Mouse (Mus musculus) kidney, embryonic 15.5 days (tissue): ENCODE data around the gene Znrf3. TPM values are rescaled to one million over a fixed set of nuclear protein-coding genes. Genes with fewer than 3 reads are reported as not detected.

Experiments used
- ATAC-seq: fragments of 200-750 bp; cut with Nextera tagmentation; replicated peaks from 2 replicates; pipeline ENCODE4 v1.8.0; 2017; ENCODE audit warnings: moderate TSS enrichment; ENCODE audit not compliant: low FRiP score
- H3K27ac ChIP-seq: fragments of 300-500 bp; sonication (generic); 2 replicates; pipeline ENCODE4 v1.5.1; 2015; ENCODE audit warnings: mild to moderate bottlenecking, inconsistent platforms
- H3K27me3 ChIP-seq: fragments of 300-500 bp; sonication (generic); 2 replicates; pipeline ENCODE4 v1.6.1; 2015; ENCODE audit warnings: inconsistent platforms
- H3K36me3 ChIP-seq: fragments of 300-500 bp; sonication (generic); 2 replicates; pipeline ENCODE4 v1.6.1; 2015; ENCODE audit warnings: inconsistent platforms
- H3K4me1 ChIP-seq: fragments of 300-500 bp; sonication (generic); 2 replicates; pipeline ENCODE4 v1.6.1; 2015; ENCODE audit warnings: inconsistent platforms
- H3K4me2 ChIP-seq: fragments of 300-500 bp; sonication (generic); 2 replicates; pipeline ENCODE4 v1.6.1; 2015; ENCODE audit warnings: moderate library complexity, mild to moderate bottlenecking, inconsistent platforms
- H3K4me3 ChIP-seq: fragments of 300-500 bp; sonication (generic); replicated peaks from 2 replicates; pipeline ENCODE4 v1.5.1; 2015; ENCODE audit warnings: mild to moderate bottlenecking, inconsistent platforms
- H3K9ac ChIP-seq: fragments of 300-500 bp; sonication (generic); 2 replicates; pipeline ENCODE4 v1.6.1; 2015; ENCODE audit warnings: mild to moderate bottlenecking, inconsistent platforms
- H3K9me3 ChIP-seq: fragments of 300-500 bp; sonication (generic); replicated peaks from 2 replicates; pipeline ENCODE4 v1.6.1; 2016; ENCODE audit warnings: inconsistent platforms
- WGBS: fragments of 180-500 bp; shearing (Covaris S2); methylation state at CpG from one replicate; pipeline ENCODE4 v1.1.7; 2015; ENCODE audit warnings: mixed read lengths; 5-methylcytosine and 5-hydroxymethylcytosine counted together
- polyA plus RNA-seq: library from polyadenylated mRNA; unstranded; fragments of >200 nt; fragmentation: Nextera tagmentation; extraction: Ambion mirVana; gene quantifications from 2 replicates; pipeline ENCODE4 v1.2.1, GENCODE M21; 2015

Gene Znrf3
- polyA plus RNA-seq, 1 experiment from 2014 or later: 17.5 TPM

DNA sequence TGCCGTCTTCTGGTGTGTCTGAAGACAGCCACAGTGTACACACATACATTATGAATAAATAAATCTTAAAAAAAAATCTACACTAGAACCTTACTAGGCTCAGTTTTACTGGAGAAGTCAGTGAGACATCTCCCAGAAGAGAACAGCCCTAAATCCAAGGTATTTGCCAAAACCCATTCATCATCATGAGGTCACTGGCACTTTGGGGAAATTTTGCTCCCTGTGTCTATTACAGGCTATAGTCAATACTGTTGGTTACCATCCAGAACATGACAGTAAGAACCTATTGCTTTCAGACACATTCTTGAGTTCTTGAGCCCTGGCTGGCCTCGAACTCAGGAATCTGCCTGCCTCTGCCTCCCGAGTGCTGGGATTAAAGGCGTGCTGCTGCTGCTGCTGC lies 113.8 kb downstream of the Znrf3 start:
- Histone ChIP-seq H3K9ac (no peak overlapping the region), H3K4me2 (no peak overlapping the region), H3K4me1 (peaks cover 8% of the 10 kb centered on the region; the same call in 1 of the 2 replicates), H3K27ac (no peak overlapping the region), H3K27me3 (no peaks in the 10 kb centered on the region), H3K9me3 (no peaks in the 10 kb centered on the region), H3K36me3 (peaks cover 17% of the 10 kb centered on the region), H3K4me3 (no peak overlapping the region)
- ATAC-seq: no peak
- WGBS: 95% methylated on average over 4 of the region's 4 CpGs

DNA sequence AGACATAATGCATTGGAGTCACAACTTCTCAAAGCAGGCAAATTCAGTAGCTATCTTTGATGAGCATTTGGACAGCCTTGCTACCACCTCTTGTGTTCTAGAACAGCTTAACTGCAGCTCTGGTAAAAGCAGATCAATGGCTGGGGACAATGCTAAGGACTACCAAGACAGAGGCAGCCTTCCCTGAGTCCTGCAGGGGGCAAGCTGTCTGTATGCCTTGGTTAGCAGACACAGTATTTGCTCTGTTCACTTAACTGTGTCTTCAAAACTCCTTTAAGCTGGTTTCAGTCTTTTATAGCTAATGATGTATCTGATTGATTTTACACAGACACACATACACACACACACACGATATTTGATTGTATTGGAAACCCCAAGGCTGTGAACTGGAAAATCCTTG lies 117.0 kb downstream of the Znrf3 start:
- no peaks in the 10 kb centered on the region for H3K9me3 ChIP-seq
- H3K4me3 ChIP-seq: no peak overlapping the region
- no peak overlapping the region for H3K27ac ChIP-seq
- H3K36me3 ChIP-seq: peaks cover 12% of the 10 kb centered on the region
- no peak for ATAC-seq
- WGBS: 87% methylated on average over 1 of the region's 1 CpGs
- H3K4me2 ChIP-seq: no peak overlapping the region
- no peak overlapping the region for H3K9ac ChIP-seq
- no peaks in the 10 kb centered on the region for H3K27me3 ChIP-seq
- H3K4me1 ChIP-seq: no peaks in the 10 kb centered on the region

GRCm38 (mm10) chr11:5326252-5326651 lies 118.4 kb downstream of the Znrf3 start:
- no peak for ATAC-seq
- H3K4me3 ChIP-seq: no peak overlapping the region
- H3K27me3 ChIP-seq: no peaks in the 10 kb centered on the region
- whole genome bisulfite sequencing: 93% methylated on average over 3 of the region's 3 CpGs
- no peak overlapping the region for H3K27ac ChIP-seq
- no peaks in the 10 kb centered on the region for H3K9me3 ChIP-seq
- peaks cover 9% of the 10 kb centered on the region for H3K36me3 ChIP-seq
- H3K4me1 ChIP-seq: no peaks in the 10 kb centered on the region
- H3K4me2 ChIP-seq: no peak overlapping the region
- H3K9ac ChIP-seq: no peak overlapping the region

- Histone ChIP-seq H3K4me2 (no peak overlapping the region), H3K4me3 (no peak overlapping the region), H3K9ac (no peak overlapping the region), H3K9me3 (no peaks in the 10 kb centered on the region), H3K4me1 (no peaks in the 10 kb centered on the region), H3K27ac (no peak overlapping the region), H3K36me3 (peaks cover 6% of the 10 kb centered on the region; the same call in 1 of the 2 replicates), H3K27me3 (no peaks in the 10 kb centered on the region)
- no peak for ATAC-seq
- WGBS: 93% methylated on average over 6 of the region's 6 CpGs
These were observed 119.4 kb downstream of the Znrf3 start for GRCm38 (mm10) chr11:5325217-5325616.

GRCm38 (mm10) chr11:5324296-5324695 lies 120.4 kb downstream of the Znrf3 start:
- H3K9me3 ChIP-seq: no peaks in the 10 kb centered on the region
- WGBS: 44% methylated on average over 2 of the region's 2 CpGs
- H3K4me3 ChIP-seq: no peak overlapping the region
- no peak for ATAC-seq
- no peaks in the 10 kb centered on the region for H3K27me3 ChIP-seq
- no peak overlapping the region for H3K27ac ChIP-seq
- H3K36me3 ChIP-seq: no peaks in the 10 kb centered on the region
- H3K9ac ChIP-seq: no peak overlapping the region
- no peak overlapping the region for H3K4me2 ChIP-seq
- H3K4me1 ChIP-seq: 0 out of 2 replicates have a peak, but pooled peaks cover 1% of the 10 kb centered on the region

GRCm38 (mm10) chr11:5321687-5322086 lies 123.0 kb downstream of the Znrf3 start:
- Histone ChIP-seq H3K9me3 (no peaks in the 10 kb centered on the region), H3K4me3 (no peak overlapping the region), H3K9ac (no peak overlapping the region), H3K4me2 (no peak overlapping the region), H3K27me3 (no peaks in the 10 kb centered on the region), H3K27ac (no peak overlapping the region), H3K36me3 (no peaks in the 10 kb centered on the region), H3K4me1 (peaks cover 21% of the 10 kb centered on the region)
- WGBS: 88% methylated on average over 1 of the region's 1 CpGs
- ATAC-seq: no peak

DNA sequence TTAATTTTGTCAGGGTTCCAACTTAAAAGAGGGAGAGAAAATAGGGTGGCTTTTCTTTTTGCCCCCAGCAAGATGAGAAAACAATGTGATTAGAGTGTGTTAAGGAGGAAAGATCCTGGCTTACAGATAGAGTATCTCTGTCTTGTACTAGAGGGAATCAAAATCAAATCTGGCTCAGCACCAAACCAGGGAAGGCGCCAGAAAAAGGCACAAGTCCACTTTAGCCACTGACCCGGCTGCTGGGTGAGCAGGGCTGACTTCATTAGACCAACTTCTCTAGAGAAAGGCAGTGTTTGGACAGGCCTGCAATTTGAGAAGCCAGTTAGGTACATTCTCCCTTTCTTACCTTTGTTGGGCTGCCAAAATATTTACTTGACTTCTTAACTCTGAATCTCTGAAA lies 125.7 kb downstream of the Znrf3 start:
- WGBS: 33% methylated on average over 2 of the region's 2 CpGs
- H3K27ac ChIP-seq: peak overlapping the region; percentile 4

GRCm38 (mm10) chr11:5318035-5318775 lies 126.4 kb downstream of the Znrf3 start:
- H3K4me3 ChIP-seq: no peak overlapping the region
- H3K4me1 ChIP-seq: peaks cover 39% of the 10 kb centered on the region
- no peak overlapping the region for H3K9ac ChIP-seq
- no peaks in the 10 kb centered on the region for H3K9me3 ChIP-seq
- H3K27me3 ChIP-seq: no peaks in the 10 kb centered on the region
- peak overlapping the region; percentile 4 for H3K27ac ChIP-seq
- WGBS: 22% methylated on average over 8 of the region's 8 CpGs
- peak; percentile 66 for ATAC-seq
- no peak overlapping the region for H3K4me2 ChIP-seq
- H3K36me3 ChIP-seq: peaks cover 2% of the 10 kb centered on the region; the same call in 1 of the 2 replicates

More for the DNA sequence above, 125.7 kb downstream of the Znrf3 start:
- peaks cover 37% of the 10 kb centered on the region for H3K4me1 ChIP-seq
- ATAC-seq: no peak
- no peak overlapping the region for H3K4me2 ChIP-seq
- H3K36me3 ChIP-seq: no peaks in the 10 kb centered on the region
- no peaks in the 10 kb centered on the region for H3K9me3 ChIP-seq
- no peak overlapping the region for H3K4me3 ChIP-seq
- H3K27me3 ChIP-seq: no peaks in the 10 kb centered on the region
- no peak overlapping the region for H3K9ac ChIP-seq

DNA sequence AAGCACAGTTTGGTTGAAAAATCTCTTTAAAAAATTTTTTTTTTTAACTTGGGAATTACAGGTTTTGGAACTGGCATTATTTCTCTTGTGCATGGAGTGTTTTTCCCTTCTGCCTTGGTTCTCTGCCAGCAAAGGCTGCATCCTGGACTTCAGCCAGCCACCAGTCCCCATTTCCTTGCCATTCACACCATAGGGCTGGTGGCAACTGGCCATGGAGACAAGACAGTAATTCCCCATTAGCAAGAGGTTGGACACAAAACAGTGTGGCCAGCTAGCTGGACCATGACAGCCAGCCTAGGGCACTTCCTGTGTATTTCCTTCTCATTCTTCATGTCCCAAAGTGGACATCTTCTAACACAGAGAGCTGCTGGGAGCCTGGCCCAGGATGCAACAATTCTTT lies 129.9 kb downstream of the Znrf3 start:
- no peak overlapping the region for H3K4me2 ChIP-seq
- ATAC-seq: no peak
- H3K27ac ChIP-seq: peak overlapping the region; percentile 59; the same call in 1 of the 2 replicates
- H3K4me3 ChIP-seq: no peak overlapping the region
- H3K36me3 ChIP-seq: peaks cover 5% of the 10 kb centered on the region; the same call in 1 of the 2 replicates
- H3K9ac ChIP-seq: no peak overlapping the region
- H3K9me3 ChIP-seq: no peaks in the 10 kb centered on the region
- peaks cover 39% of the 10 kb centered on the region for H3K4me1 ChIP-seq
- H3K27me3 ChIP-seq: no peaks in the 10 kb centered on the region

DNA sequence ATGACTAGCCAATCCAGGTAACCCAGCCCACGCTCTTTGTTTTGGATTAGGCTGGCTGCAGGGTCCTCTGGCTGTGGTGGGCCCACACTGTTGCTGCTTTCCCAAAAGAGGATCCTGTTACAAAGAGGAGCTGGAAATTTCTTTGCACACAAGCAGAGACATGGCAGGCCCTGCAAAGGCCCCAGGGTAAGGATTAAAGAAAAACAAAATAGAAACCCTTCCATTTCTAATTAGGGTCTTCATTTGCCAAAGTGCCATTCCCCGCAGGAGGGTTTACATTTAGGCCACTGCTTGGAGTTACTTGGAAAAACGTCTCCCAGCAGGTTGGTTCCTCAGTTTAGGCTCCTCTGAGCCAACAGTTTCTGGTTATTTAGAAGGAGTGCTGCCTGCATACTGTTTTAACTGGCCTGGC lies 130.3 kb downstream of the Znrf3 start:
- H3K27ac ChIP-seq: peak overlapping the region; percentile 59; the same call in 1 of the 2 replicates
- no peak overlapping the region for H3K4me3 ChIP-seq
- WGBS: 30% methylated on average over 3 of the region's 3 CpGs
- no peak for ATAC-seq
- no peaks in the 10 kb centered on the region for H3K9me3 ChIP-seq
- H3K4me2 ChIP-seq: no peak overlapping the region
- peaks cover 38% of the 10 kb centered on the region for H3K4me1 ChIP-seq
- H3K9ac ChIP-seq: no peak overlapping the region
- H3K36me3 ChIP-seq: peaks cover 5% of the 10 kb centered on the region; the same call in 1 of the 2 replicates
- H3K27me3 ChIP-seq: no peaks in the 10 kb centered on the region

GRCm38 (mm10) chr11:5307024-5307905 lies 137.4 kb downstream of the Znrf3 start:
- no peak overlapping the region for H3K9ac ChIP-seq
- WGBS: 84% methylated on average over 13 of the region's 13 CpGs

DNA sequence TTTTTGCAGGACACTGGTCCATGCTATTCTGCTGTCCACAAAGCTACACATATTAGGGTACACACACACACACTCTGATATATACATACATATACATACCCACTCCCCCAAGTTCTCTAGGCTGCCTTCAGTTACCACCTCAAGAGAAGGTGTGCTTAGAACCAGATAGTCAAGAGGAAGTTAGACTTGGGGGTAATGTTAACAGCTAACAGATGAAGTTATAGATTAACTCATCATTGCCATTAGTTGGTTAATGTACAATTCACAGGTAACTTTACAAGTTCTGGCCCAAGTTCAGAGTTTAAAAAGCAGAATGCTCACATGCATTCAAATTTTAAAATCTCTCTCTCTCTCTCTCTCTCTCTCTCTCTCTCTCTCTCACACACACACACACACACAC lies 138.6 kb downstream of the Znrf3 start:
- H3K4me2 ChIP-seq: no peak overlapping the region
- H3K27ac ChIP-seq: peak overlapping the region; percentile 84
- H3K27me3 ChIP-seq: no peaks in the 10 kb centered on the region
- H3K4me1 ChIP-seq: peaks cover 21% of the 10 kb centered on the region
- no peak overlapping the region for H3K9ac ChIP-seq
- H3K9me3 ChIP-seq: no peaks in the 10 kb centered on the region
- peak; percentile 56; the same call in 1 of the 2 replicates for ATAC-seq
- H3K4me3 ChIP-seq: no peak overlapping the region
- no peaks in the 10 kb centered on the region for H3K36me3 ChIP-seq

More at GRCm38 (mm10) chr11:5307024-5307905, 137.4 kb downstream of the Znrf3 start:
- Histone ChIP-seq H3K9me3 (no peaks in the 10 kb centered on the region), H3K36me3 (no peaks in the 10 kb centered on the region), H3K27ac (peak overlapping the region; percentile 84), H3K4me1 (peaks cover 18% of the 10 kb centered on the region; the same call in 1 of the 2 replicates), H3K4me2 (no peak overlapping the region), H3K27me3 (no peaks in the 10 kb centered on the region), H3K4me3 (no peak overlapping the region)
- no peak for ATAC-seq
